20 mouse cellular contexts compared by ENCODE assay signal in the genomic region with DNA sequence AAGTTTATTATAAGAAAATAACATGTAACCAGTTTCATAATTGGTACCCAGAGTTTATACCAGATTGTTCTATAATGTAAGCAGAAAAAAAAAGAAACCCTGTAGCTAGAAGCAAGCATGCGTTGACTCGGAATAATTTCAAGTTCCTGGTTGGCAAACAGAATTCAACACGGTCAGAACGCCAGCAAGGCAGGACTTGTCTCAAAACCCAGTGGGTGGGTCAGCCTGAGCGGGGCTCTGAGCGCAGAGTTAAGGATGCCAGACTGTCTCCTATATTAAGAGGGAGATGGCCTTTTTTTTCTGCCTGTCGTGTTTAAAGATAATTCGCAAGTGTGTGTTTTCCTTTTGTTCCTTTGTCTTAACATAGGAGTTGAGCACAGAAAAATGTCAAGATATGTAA.
DNase-seq lines count a peak whose midpoint lies in the region; ATAC-seq and TF ChIP-seq lines count a peak whose summit lies in the region.
"Had no signal": no experiment of that assay in that cellular context is flagged by ENCODE, and none has a peak within 500 bp of the region (broad histone marks: within the 10 kb centered on the region; RNA-seq: fewer than 3 reads in every experiment).

No protein-coding gene starts in this region.

- no peak overlapping the region for H3K9ac ChIP-seq in embryonic facial prominence, embryonic 13.5 days
- H3K9ac ChIP-seq in lung, embryonic 16.5 days (ENCODE audit: low read length), result no peak overlapping the region
- H3K9ac ChIP-seq: forebrain, embryonic 12.5 days; heart, embryonic 15.5 days; hindbrain, embryonic 14.5 days had no signal

- no peak overlapping the region for H3K4me2 ChIP-seq in embryonic facial prominence, embryonic 13.5 days
- no peak overlapping the region for H3K4me2 ChIP-seq in lung, embryonic 16.5 days (ENCODE audit: low read depth, low read length)
- H3K4me2 ChIP-seq: forebrain, embryonic 12.5 days; heart, embryonic 15.5 days; hindbrain, embryonic 14.5 days had no signal

- H3K27me3 ChIP-seq in embryonic facial prominence, embryonic 13.5 days, result no peaks in the 10 kb centered on the region
- no peaks in the 10 kb centered on the region for H3K27me3 ChIP-seq in embryonic facial prominence, embryonic 10.5 days (replicated peaks; ENCODE audit: low read depth, poor library complexity, severe bottlenecking)
- no peaks in the 10 kb centered on the region for H3K27me3 ChIP-seq in lung, embryonic 16.5 days (ENCODE audit: control insufficient read depth, insufficient read depth, low read depth, low read length)
- H3K27me3 ChIP-seq: CH12.LX; forebrain, embryonic 12.5 days; heart, embryonic 15.5 days had no signal

- DNase-seq in cerebellum, adult 9-11 months, result peak; percentile 47
- DNase-seq in cerebellum, adult 11-12 months, result no peak
- no peak for DNase-seq in embryonic facial prominence, embryonic 10.5 days (ENCODE audit: low spot score)
- DNase-seq in lung, adult 2 months, result no peak
- no peak for DNase-seq in layer of hippocampus, adult 8-10 months (ENCODE audit: low spot score in 2 of 2)
- DNase-seq: adrenal gland, adult 2 months; adrenal gland, postnatal 25 days; gastrocnemius, postnatal 36 days; heart, adult 18-20 months; heart, postnatal 14 days; kidney, adult 8-10 months had no signal

- H3K9me3 ChIP-seq in embryonic facial prominence, embryonic 13.5 days, result no peaks in the 10 kb centered on the region
- no peaks in the 10 kb centered on the region for H3K9me3 ChIP-seq in embryonic facial prominence, embryonic 10.5 days
- H3K9me3 ChIP-seq in lung, embryonic 16.5 days (ENCODE audit: control insufficient read depth, low read length), result no peaks in the 10 kb centered on the region
- H3K9me3 ChIP-seq: forebrain, embryonic 12.5 days; heart, embryonic 10.5 days; heart, embryonic 15.5 days had no signal

- no peak for TF ChIP-seq CTCF in lung, adult 2 months (IDR thresholded peaks at IDR 0.05; ENCODE audit: insufficient read depth, low read length)

- no peak for ATAC-seq in embryonic facial prominence, embryonic 13.5 days (ENCODE audit: insufficient number of reproducible peaks, insufficient read depth, low FRiP score, low TSS enrichment, low read depth)
- ATAC-seq in lung, embryonic 16.5 days (ENCODE audit: low read depth), result 0 out of 2 replicates have a peak, but pooled peaks have one; percentile 56
- ATAC-seq: forebrain, embryonic 16.5 days; intestine, embryonic 16.5 days had no signal

- 73% methylated on average over 8 of the region's 8 CpGs for WGBS in embryonic facial prominence, embryonic 13.5 days
- 93% methylated on average over 8 of the region's 8 CpGs for WGBS in embryonic facial prominence, embryonic 10.5 days
- 47% methylated on average over 8 of the region's 8 CpGs for WGBS in lung, embryonic 16.5 days
- 72% methylated on average over 8 of the region's 8 CpGs for WGBS in lung, adult 2 months

- peak overlapping the region; percentile 44; the same call in 1 of the 2 replicates for H3K27ac ChIP-seq in embryonic facial prominence, embryonic 13.5 days
- no peak overlapping the region for H3K27ac ChIP-seq in embryonic facial prominence, embryonic 10.5 days (replicated peaks)
- no peak overlapping the region for H3K27ac ChIP-seq in lung, embryonic 16.5 days (ENCODE audit: low read length)
- H3K27ac ChIP-seq: forebrain, embryonic 12.5 days; heart, embryonic 10.5 days; hindbrain, embryonic 14.5 days had no signal

- no peaks in the 10 kb centered on the region; the same call in none of the 2 replicates for H3K4me1 ChIP-seq in embryonic facial prominence, embryonic 13.5 days
- H3K4me1 ChIP-seq in embryonic facial prominence, embryonic 10.5 days, result no peaks in the 10 kb centered on the region
- 0 out of 2 replicates have a peak, but pooled peaks cover 3% of the 10 kb centered on the region for H3K4me1 ChIP-seq in lung, embryonic 16.5 days (replicated peaks; ENCODE audit: control insufficient read depth, insufficient read depth, low read length)
- no peaks in the 10 kb centered on the region for H3K4me1 ChIP-seq in lung, adult 2 months (ENCODE audit: control insufficient read depth, insufficient read depth, low read length)
- H3K4me1 ChIP-seq: forebrain, embryonic 12.5 days had no signal

- TF ChIP-seq POLR2A in lung, adult 2 months (IDR thresholded peaks at IDR 0.05; ENCODE audit: borderline replicate concordance, extremely low read depth, low read depth, low read length), result no peak

- no peak overlapping the region for H3K4me3 ChIP-seq in embryonic facial prominence, embryonic 13.5 days
- H3K4me3 ChIP-seq in embryonic facial prominence, embryonic 10.5 days, result no peak overlapping the region
- H3K4me3 ChIP-seq in lung, embryonic 16.5 days (ENCODE audit: low read length), result no peak overlapping the region
- H3K4me3 ChIP-seq in lung, adult 2 months (replicated peaks; ENCODE audit: extremely low read depth, low read depth, low read length), result no peak overlapping the region
- H3K4me3 ChIP-seq: forebrain, embryonic 12.5 days; heart, embryonic 10.5 days; heart, embryonic 15.5 days had no signal

- H3K36me3 ChIP-seq in embryonic facial prominence, embryonic 13.5 days, result peaks cover 51% of the 10 kb centered on the region
- peaks cover 48% of the 10 kb centered on the region for H3K36me3 ChIP-seq in embryonic facial prominence, embryonic 10.5 days (replicated peaks)
- peaks cover 9% of the 10 kb centered on the region for H3K36me3 ChIP-seq in lung, embryonic 16.5 days (ENCODE audit: control insufficient read depth, insufficient read depth, low read length)
